Mouse (Mus musculus) heart, adult 9 months (tissue): ENCODE results near the gene Tomm70a.
A peak's percentile ranks its signal among the peaks of the same experiment; 100 is the strongest.
"Not testable (repeated sequence)": the region's sequence is repeated elsewhere in the genome, so short reads cannot be mapped to it uniquely, and the experiment has no call there.

Experiments
- DNase-seq, 2 experiments: peaks; one replicate each; pipeline ENCODE4 v3.0.0; 2022; ENCODE audit warnings: low spot score in 2 of 2

Tomm70a gene

DNA sequence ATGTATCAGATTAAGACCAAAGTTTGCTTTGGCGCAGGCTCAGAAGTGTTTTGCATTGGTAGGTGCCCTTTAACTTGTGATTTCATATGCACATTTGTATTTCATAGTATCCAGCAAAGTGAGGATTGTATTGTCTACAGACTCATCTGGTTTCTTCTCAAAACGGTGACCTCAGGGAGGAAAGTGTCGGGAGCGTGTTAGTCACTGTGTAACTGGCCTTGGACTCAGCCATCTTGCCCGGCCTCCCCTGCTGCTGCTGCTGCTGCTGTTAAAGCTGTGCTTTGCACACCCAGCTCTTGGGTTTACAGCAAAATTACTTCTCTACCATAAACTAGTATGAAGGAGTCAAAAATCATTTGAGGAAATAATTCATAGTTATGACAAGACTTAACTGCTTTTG is 23.2 kb downstream of the Tomm70a start:
- DNase-seq: no peak

DNA sequence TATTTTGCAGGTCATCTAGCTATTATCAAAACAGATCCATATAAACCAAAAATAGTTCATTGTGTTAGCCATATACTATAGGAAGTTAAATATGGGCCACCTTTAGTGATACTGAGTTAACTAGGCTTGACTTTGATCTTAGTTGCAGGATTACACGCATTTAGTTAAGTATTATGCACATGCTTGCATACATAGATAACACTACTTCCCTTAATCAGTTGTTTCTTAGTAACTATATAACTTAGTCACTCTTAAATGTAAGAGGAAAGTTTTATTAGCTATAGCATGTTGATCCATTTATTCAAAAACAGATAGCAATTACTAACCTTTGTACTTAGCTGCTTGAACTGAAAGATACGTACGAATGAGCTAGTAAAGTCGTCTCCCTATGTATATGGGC is 29.9 kb downstream of the Tomm70a start:
- no peak for DNase-seq

GRCm38 (mm10) chr16:57155899-57156298 is 34.4 kb downstream of the Tomm70a start:
- DNase-seq: no peak

- DNase-seq: no peak
Measured at GRCm38 (mm10) chr16:57157076-57157475, 35.6 kb downstream of the Tomm70a start.

- DNase-seq: no peak
Measured at GRCm38 (mm10) chr16:57157728-57158127, 36.2 kb downstream of the Tomm70a start.

DNA sequence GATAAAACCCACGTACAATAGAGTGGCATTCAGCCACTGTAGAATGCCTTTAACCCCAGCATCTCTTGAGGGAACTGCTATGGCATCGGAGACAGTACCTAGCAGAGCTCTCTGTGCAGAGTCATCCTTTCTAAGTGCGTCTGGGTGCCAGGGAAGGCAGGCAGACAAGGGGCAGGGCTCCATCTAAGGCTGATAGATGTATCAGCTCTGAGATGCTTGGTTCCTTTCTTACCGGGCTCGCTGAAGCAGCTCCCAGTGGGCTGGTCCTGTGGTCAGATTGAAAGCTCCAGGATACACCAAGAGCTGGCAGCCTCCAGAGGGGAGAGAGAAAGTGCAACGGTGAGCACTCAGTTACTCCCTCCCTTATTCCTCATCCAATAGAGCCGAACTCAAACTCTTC is 38.3 kb downstream of the Tomm70a start:
- no peak for DNase-seq

- no peak for DNase-seq
Measured at GRCm38 (mm10) chr16:57162841-57163240, 41.3 kb downstream of the Tomm70a start.

DNA sequence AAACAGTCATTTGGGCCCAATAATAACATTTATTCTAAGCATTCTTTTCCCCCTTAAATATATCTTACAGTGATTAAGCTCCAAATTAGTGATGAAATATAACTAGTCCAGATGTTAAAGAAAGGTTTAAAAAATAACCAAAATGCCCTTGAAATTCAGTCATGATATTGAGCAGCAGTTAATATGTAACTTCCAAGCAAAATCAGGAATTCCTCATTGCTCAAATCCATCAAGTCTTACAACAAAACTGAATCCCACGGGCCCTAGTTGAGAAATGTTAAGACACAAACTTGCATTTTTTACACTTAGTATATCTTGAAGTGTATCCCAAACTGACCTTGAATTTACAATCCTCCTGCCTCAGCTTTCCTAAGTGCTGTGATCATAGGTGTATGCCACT is 42.2 kb downstream of the Tomm70a start:
- DNase-seq: no peak

- no peak for DNase-seq
Measured at GRCm38 (mm10) chr16:57165157-57165556, 43.7 kb downstream of the Tomm70a start.

GRCm38 (mm10) chr16:57166086-57166485 is 44.6 kb downstream of the Tomm70a start:
- no peak for DNase-seq

DNA sequence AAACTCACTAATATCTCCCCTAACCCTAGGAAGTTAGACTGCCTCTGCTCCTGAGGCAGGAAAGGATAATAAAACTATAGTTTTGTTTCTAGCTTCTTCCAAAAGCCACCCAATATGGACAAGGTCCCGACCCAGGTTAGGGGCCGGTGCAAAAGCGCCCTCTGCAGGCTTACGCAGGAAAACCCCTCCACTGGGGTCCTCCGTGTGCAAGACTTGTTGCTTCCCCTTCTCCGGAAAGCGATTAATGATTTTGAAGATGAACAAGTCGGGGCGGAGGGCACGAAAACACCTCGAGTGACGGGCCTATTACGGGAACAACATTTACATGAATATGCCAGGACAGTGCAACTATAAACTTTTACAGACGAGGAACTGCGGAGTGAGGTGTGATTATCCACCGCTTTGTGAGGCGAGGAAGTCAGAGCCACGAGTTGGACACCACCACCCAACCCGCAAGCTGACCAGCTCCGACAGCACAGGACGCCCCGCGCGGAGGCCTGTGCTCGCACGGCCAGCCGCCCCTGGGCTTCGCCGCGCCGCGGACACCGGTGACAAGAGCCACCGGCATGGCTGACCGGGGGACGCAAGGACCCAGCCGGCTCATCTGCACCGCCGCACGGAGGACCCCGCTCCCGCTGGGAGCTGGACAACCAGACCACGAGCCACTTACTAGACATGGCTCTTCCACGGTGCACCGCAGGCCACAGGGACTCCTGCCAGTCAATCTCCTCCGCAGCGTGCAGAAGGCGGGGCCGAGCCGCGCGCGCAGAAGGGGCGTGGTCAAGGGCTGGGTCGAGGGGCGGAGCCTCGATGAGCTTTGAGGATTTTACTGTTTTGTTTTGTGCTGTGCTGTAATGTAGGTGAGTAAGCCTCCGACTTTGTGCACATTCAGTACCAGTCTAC is 45.4 kb downstream of the Tomm70a start, which contains the start of gene Nit2:
Nit2 (minus strand) TSS at position 731 of the 903 bp plus-strand sequence.
- DNase-seq: peak; percentile 94

GRCm38 (mm10) chr16:57167514-57167912 is 46.0 kb downstream of the Tomm70a start:
- no peak for DNase-seq

- no peak for DNase-seq
Measured at GRCm38 (mm10) chr16:57168236-57168635, 46.7 kb downstream of the Tomm70a start.

- no peak for DNase-seq
Measured at GRCm38 (mm10) chr16:57171161-57171560, 49.7 kb downstream of the Tomm70a start.

DNA sequence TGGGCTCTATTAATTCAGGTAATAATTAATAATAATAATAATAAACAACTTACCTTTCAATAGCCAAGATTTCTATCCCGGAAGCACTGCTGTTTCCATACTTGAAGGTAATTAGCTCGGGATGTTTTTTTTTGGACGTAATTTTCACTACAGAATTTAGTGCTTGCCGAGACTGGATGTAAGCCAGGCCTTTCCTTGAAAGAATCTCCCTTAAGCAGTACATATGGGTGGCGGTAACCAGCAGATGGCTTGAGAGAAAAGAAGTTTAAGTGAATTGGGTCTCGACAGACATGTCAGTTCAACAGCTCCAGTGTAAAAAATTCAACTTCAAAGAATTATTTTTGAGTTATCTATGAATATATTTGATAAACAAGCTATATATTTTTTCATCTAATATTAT is 50.1 kb downstream of the Tomm70a start:
- DNase-seq: no peak

DNA sequence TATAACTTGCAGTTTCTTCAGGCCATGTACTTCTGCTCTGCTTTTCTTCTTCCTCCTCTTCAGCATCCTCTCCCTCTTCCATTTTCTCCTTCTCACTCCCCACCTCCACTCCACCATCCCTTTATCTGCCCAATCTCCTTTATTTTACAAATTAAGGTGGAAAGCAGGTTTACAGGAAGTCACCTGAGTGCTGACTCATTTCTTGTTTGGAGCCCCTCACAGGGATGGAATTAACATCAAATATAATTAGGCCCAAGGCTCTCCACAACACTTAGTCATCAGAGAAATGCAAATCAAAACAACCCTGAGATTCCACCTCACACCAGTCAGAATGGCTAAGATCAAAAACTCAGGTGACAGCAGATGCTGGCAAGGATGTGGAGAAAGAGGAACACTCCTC is 53.0 kb downstream of the Tomm70a start:
- DNase-seq: not testable (repeated sequence)

DNA sequence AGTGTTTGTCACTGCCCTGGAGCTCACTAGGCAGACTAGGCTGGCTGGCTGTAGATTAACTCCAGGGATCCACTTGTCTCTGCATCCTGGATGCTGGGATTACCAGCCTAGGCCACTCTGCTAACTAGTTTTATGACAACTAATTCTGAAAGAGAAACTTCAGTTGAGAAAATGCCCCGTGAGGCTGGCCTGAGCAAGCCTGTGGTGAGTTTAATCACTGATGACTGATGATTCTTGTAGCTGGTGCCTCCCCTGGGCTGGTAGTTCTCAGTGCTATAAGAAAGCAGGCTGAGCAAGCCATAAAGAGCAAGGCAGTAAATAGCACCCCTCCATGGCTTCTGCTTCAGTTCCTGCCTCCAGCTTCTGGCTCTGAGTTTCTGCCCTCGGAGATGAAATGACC is 54.2 kb downstream of the Tomm70a start:
- DNase-seq: no peak

GRCm38 (mm10) chr16:57176276-57176675 is 54.8 kb downstream of the Tomm70a start:
- DNase-seq: no peak

- peak in 1 of 2 experiments; percentile 19 for DNase-seq
Measured at GRCm38 (mm10) chr16:57177254-57177653, 55.8 kb downstream of the Tomm70a start.

- no peak for DNase-seq
Measured at GRCm38 (mm10) chr16:57177664-57178063, 56.2 kb downstream of the Tomm70a start.

DNA sequence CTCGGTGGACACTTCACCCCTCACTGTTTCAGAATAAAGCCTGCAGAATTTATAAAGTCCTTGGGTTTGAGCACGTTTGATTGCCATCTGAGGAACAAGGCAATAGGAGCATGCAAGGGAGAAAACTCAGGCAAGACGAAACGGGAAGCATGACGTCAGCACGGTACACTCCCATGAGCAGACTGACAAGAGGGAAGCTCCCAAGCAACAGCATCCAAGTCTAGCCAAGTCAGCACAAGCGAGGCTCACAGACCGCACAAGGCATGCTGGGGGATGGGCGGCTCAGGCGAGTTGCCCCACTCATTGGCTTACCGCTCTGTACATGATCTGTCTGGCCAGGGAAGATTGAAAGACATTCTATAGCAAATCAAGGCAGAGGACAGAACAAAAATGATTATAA is 59.7 kb downstream of the Tomm70a start:
- peak; percentile 48 to 59 for DNase-seq

GRCm38 (mm10) chr16:57182037-57182436 is 60.5 kb downstream of the Tomm70a start:
- DNase-seq: no peak

DNA sequence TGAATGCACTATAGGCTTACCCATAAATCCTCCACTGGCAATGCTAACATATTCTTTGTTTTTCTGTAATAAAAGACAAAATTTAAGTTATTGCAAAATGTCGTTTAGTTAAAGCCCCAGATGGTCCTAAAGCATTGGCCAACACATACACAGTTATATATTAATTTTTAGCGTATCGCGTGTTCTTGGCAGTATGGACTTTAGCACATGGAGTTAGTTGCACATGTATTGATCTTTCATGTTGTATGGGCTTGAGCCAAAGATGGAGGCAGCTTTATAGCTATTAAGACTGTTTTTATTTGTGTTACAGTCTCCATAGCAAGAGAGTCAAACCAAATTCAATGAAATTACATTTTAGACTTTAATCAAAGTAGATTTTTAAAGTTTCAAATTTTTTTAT is 65.1 kb downstream of the Tomm70a start:
- no peak for DNase-seq

- DNase-seq: peak in 1 of 2 experiments; percentile 21
Measured at GRCm38 (mm10) chr16:57189493-57189892, 68.0 kb downstream of the Tomm70a start.
